Mouse (Mus musculus): ENCODE measurements around the gene Kbtbd13.

DNA sequence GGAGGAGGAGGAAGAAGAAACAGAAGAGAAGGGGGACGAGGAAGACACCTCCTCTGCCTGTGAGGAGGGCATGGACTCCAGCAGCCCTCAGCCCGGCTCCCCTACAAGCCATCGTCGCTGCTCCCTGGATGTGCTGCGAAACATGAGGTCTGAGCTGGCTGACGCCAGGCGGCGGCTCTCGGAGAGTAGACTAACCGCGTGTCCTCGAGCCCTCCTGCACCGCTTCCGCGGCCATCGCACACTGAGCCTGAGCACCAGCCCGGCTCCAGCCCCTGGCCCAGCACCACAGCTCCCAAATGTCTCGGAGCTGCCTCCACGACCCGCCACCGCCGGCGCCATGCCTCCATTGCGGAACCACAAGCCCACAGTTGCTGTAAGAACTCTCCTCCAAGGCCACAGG, 19.7 kb downstream of the Kbtbd13 start:
- no peak for TF ChIP-seq POLR2A (IDR thresholded peaks at IDR 0.05; ENCODE audit: control insufficient read depth in 1 of 2, insufficient read depth in 1 of 2, low read depth in 1 of 2, low read length in 2 of 2, poor library complexity in 1 of 2)
- TF ChIP-seq NRF1 (IDR thresholded peaks at IDR 0.05; ENCODE audit: insufficient read depth, low read depth, low read length, poor library complexity, severe bottlenecking): no peak
- TF ChIP-seq CTCF (IDR thresholded peaks at IDR 0.05 in 2 of 3, conservative IDR thresholded peaks at IDR 0.05 in 1 of 3; ENCODE audit: control insufficient read depth in 1 of 3, insufficient read depth in 1 of 3, low read depth in 2 of 3, low read length in 3 of 3, poor library complexity in 1 of 3, severe bottlenecking in 1 of 3): no peak
- no peak for TF ChIP-seq E2F4 (IDR thresholded peaks at IDR 0.05; ENCODE audit: borderline replicate concordance, low read depth, low read length)
- no peak for TF ChIP-seq ZC3H11A (IDR thresholded peaks at IDR 0.05; ENCODE audit: low read depth, low read length)

Data from MEL (cell line).